Mouse (Mus musculus) CH12.LX (cell line): ENCODE results near the gene Hoxb3. TPM values are rescaled to one million over a fixed set of nuclear protein-coding genes. Genes with fewer than 3 reads are reported as not detected.

Experiments
- DNase-seq: peaks from one replicate; pipeline ENCODE4 v3.0.0-alpha.2; 2013; ENCODE audit errors: extremely low read depth
- H3K27ac ChIP-seq: 2 replicates; pipeline ENCODE4 v1.5.1; 2012; ENCODE audit warnings: low read depth, mild to moderate bottlenecking, control low read depth, moderate library complexity; ENCODE audit not compliant: insufficient read depth
- H3K27me3 ChIP-seq: replicated peaks from 2 replicates; pipeline ENCODE3; 2012; ENCODE audit warnings: inconsistent platforms
- H3K36me3 ChIP-seq, 2 experiments: replicated peaks in 1 of 2; 2 replicates each; pipeline versions ENCODE3 to v1.6.1; 2012; ENCODE audit warnings: inconsistent platforms in 1 of 2, low read length in 1 of 2, mild to moderate bottlenecking in 1 of 2, mixed read lengths in 1 of 2, moderate library complexity in 1 of 2; ENCODE audit not compliant: control insufficient read depth in 1 of 2, insufficient read depth in 1 of 2
- H3K4me1 ChIP-seq, 2 experiments: 2 replicates each; pipeline ENCODE4 v1.6.1; 2012; ENCODE audit warnings: inconsistent platforms in 1 of 2, moderate library complexity in 1 of 2; ENCODE audit not compliant: insufficient read depth in 2 of 2, control insufficient read depth in 1 of 2
- H3K4me2 ChIP-seq: 2 replicates; pipeline ENCODE4 v1.6.1; 2012; ENCODE audit warnings: low read depth, mild to moderate bottlenecking, control low read depth; ENCODE audit not compliant: poor library complexity, insufficient read depth, severe bottlenecking
- H3K4me3 ChIP-seq, 3 experiments: fragments of 150-350 bp in 1 of 3; sonication (generic) in 1 of 3; replicated peaks in 1 of 3; 2 replicates each; pipeline versions ENCODE3 to v1.5.1; 2011 to 2012; ENCODE audit warnings: low read depth in 2 of 3, low read length in 2 of 3, mild to moderate bottlenecking in 2 of 3, moderate library complexity in 2 of 3, control low read depth in 1 of 3, improper control_type of control experiment in 1 of 3, inconsistent platforms in 1 of 3, mixed read lengths in 1 of 3; ENCODE audit not compliant: poor library complexity in 1 of 3
- H3K79me2 ChIP-seq: replicated peaks from 2 replicates; pipeline ENCODE4 v1.6.1; 2012; ENCODE audit warnings: mild to moderate bottlenecking, moderate library complexity; ENCODE audit not compliant: control insufficient read depth, poor library complexity, insufficient read depth, severe bottlenecking; ENCODE audit errors: extremely low read depth
- H3K9ac ChIP-seq: 2 replicates; pipeline ENCODE4 v1.6.1; 2012; ENCODE audit warnings: low read depth, mild to moderate bottlenecking, control low read depth, moderate library complexity; ENCODE audit not compliant: insufficient read depth
- H3K9me3 ChIP-seq: replicated peaks from 2 replicates; pipeline ENCODE3; 2012; ENCODE audit warnings: low read length, inconsistent platforms, mixed read lengths
- CHD1 ChIP-seq: IDR thresholded peaks from 2 replicates; pipeline ENCODE4 v1.6.1; 2012; ENCODE audit warnings: low read depth, low read length, improper control_type of control experiment, inconsistent platforms
- CHD2 ChIP-seq: IDR thresholded peaks from 2 replicates; pipeline ENCODE4 v1.6.1; 2011; ENCODE audit warnings: low read length, improper control_type of control experiment
- CTCF ChIP-seq, 2 experiments: IDR thresholded peaks in 1 of 2; conservative IDR thresholded peaks in 1 of 2; 2 replicates each; pipeline ENCODE4 v1.5.1; 2011 to 2012; ENCODE audit warnings: low read depth in 2 of 2, low read length in 2 of 2, improper control_type of control experiment in 1 of 2, inconsistent platforms in 1 of 2, mild to moderate bottlenecking in 1 of 2, moderate library complexity in 1 of 2
- E2F4 ChIP-seq: IDR thresholded peaks from 2 replicates; pipeline ENCODE4 v1.6.1; 2011; ENCODE audit warnings: low read depth, low read length, improper control_type of control experiment; ENCODE audit not compliant: insufficient replicate concordance
- ELF1 ChIP-seq: IDR thresholded peaks from 2 replicates; pipeline ENCODE4 v1.6.1; 2014; ENCODE audit warnings: low read depth, mild to moderate bottlenecking, inconsistent platforms, low read length, improper control_type of control experiment
- EP300 ChIP-seq: IDR thresholded peaks from 2 replicates; pipeline ENCODE4 v1.6.1; 2011; ENCODE audit warnings: low read length, improper control_type of control experiment
- HCFC1 ChIP-seq: IDR thresholded peaks from 2 replicates; pipeline ENCODE4 v1.6.1; 2012; ENCODE audit warnings: low read depth, mild to moderate bottlenecking, inconsistent platforms, low read length, improper control_type of control experiment
- JUN ChIP-seq: IDR thresholded peaks from 2 replicates; pipeline ENCODE4 v1.6.1; 2011; ENCODE audit warnings: low read depth, mild to moderate bottlenecking, low read length, improper control_type of control experiment, moderate library complexity; ENCODE audit not compliant: insufficient read depth
- KAT2A ChIP-seq: IDR thresholded peaks from 2 replicates; pipeline ENCODE4 v1.6.1; 2012; ENCODE audit warnings: low read length, improper control_type of control experiment, inconsistent platforms; ENCODE audit not compliant: insufficient replicate concordance
- MAFK ChIP-seq: IDR thresholded peaks from 2 replicates; pipeline ENCODE4 v1.6.1; 2011; ENCODE audit warnings: low read length, improper control_type of control experiment; ENCODE audit not compliant: insufficient replicate concordance
- MAX ChIP-seq: IDR thresholded peaks from 2 replicates; pipeline ENCODE4 v1.6.1; 2011; ENCODE audit warnings: low read length, improper control_type of control experiment
- PAX5 ChIP-seq: IDR thresholded peaks from 2 replicates; pipeline ENCODE4 v1.6.1; 2012; ENCODE audit warnings: low read length, inconsistent platforms, mixed read lengths
- POLR2A ChIP-seq: IDR thresholded peaks from 2 replicates; pipeline ENCODE4 v1.6.1; 2011; ENCODE audit warnings: low read depth, mild to moderate bottlenecking, improper control_type of control experiment, low read length
- POLR2AphosphoS2 ChIP-seq: IDR thresholded peaks from 2 replicates; pipeline ENCODE4 v1.6.1; 2011; ENCODE audit warnings: low read depth, low read length, improper control_type of control experiment
- RCOR1 ChIP-seq: conservative IDR thresholded peaks from 2 replicates; pipeline ENCODE4 v1.6.1; 2012; ENCODE audit warnings: low read depth, mild to moderate bottlenecking, inconsistent platforms, low read length, improper control_type of control experiment
- TBP ChIP-seq: conservative IDR thresholded peaks from 2 replicates; pipeline ENCODE4 v1.6.1; 2011; ENCODE audit warnings: low read depth, low read length, improper control_type of control experiment
- TCF12 ChIP-seq: IDR thresholded peaks from 2 replicates; pipeline ENCODE4 v1.6.1; 2014; ENCODE audit warnings: low read depth, mild to moderate bottlenecking, inconsistent platforms, low read length, improper control_type of control experiment
- ZNF384 ChIP-seq: IDR thresholded peaks from 2 replicates; pipeline ENCODE4 v1.6.1; 2012; ENCODE audit warnings: low read depth, low read length, improper control_type of control experiment, inconsistent platforms
- dilution Hi-C: fragments of 300-500 bp; cut with MboI; formaldehyde crosslinking; loops from 2 replicates; pipeline ENCODE4 v1.14.3; 2020; ENCODE audit warnings: low sequenced_read_pairs; ENCODE audit not compliant: extremely low pct_unique_long_range_greater_than_20kb, extremely low pct_ligation_motif_present
- in situ Hi-C: fragments of 300-500 bp; cut with MboI; formaldehyde crosslinking; loops from 3 replicates; pipeline ENCODE4 v1.14.3; 2019; ENCODE audit warnings: low sequenced_read_pairs, low pct_ligation_motif_present, low pct_unique_long_range_greater_than_20kb, mixed read lengths
- polyA plus RNA-seq: library from polyadenylated mRNA; unstranded; fragments of >175 nt; gene quantifications from 2 replicates; pipeline ENCODE4 v1.2.1, GENCODE M21; 2012; ENCODE audit warnings: low read depth; ENCODE audit not compliant: insufficient read length
- total RNA-seq, 2 experiments: library from RNA; depleted of rRNA; stranded (reverse); fragments of 300-350 nt in 1 of 2; fragments of >200 nt in 1 of 2; gene quantifications; 2 replicates each; pipeline ENCODE4 v1.2.3; 2012 to 2014

Hoxb3 gene
- total and polyA plus RNA-seq, 3 experiments = 0.07 to 0.29 (median 0.21) TPM

DNA sequence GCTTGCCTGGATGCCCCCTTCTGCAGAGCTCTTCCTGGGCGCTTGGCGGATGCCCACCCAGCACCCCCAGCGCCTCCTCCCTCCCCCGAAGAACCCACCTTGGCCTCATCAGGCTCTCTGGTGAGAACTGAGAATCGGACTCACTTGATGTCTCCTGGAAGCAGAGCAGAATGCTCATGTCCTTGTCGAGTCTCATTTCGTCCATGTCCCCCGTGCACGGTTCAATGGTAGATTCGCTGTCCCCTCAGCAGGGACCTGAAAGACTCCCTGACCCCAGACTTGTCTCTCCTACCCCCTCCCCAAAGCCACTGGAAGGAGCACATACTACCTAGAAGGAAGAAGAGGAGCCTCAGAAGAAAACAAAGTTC is 22.1 kb upstream of the Hoxb3 start:
- in situ Hi-C loops = loop anchor here (25.0 kb wide), 1 partner anchor 236 kb away; no protein-coding TSS in a partner anchor
- Histone ChIP-seq H3K4me3 (no peak overlapping the region), H3K27me3 (peaks cover 65% of the 10 kb centered on the region), H3K36me3 (no peaks in the 10 kb centered on the region), H3K79me2 (no peaks in the 10 kb centered on the region), H3K4me1 (peaks cover 0 to 5% of the 10 kb centered on the region in 2 experiments; a peak in 2 of 4 replicates), H3K27ac (no peak overlapping the region), H3K9me3 (peaks cover 33% of the 10 kb centered on the region), H3K4me2 (no peak overlapping the region), H3K9ac (no peak overlapping the region)
- no peak for TF ChIP-seq CHD2
- no peak for TF ChIP-seq KAT2A
- TF ChIP-seq MAX = no peak
- no peak for TF ChIP-seq EP300
- TF ChIP-seq TBP = no peak
- no peak for TF ChIP-seq E2F4
- TF ChIP-seq TCF12 = no peak
- no peak for DNase-seq
- dilution Hi-C loops = no loop called here

GRCm38 (mm10) chr11:96301837-96302236 is 21.3 kb upstream of the Hoxb3 start:
- H3K27ac ChIP-seq = no peak overlapping the region
- TF ChIP-seq ZNF384 (no peak), CHD1 (no peak), POLR2AphosphoS2 (no peak), MAFK (no peak), CTCF (conservative IDR thresholded peaks at IDR 0.05 in 1 of 2, IDR thresholded peaks at IDR 0.05 in 1 of 2; ENCODE audit: low read depth in 2 of 2, low read length in 2 of 2) (no peak), JUN (no peak), ELF1 (no peak), PAX5 (no peak), POLR2A (no peak), HCFC1 (no peak), RCOR1 (no peak)
- H3K36me3 ChIP-seq = no peaks in the 10 kb centered on the region
- H3K4me2 ChIP-seq = no peak overlapping the region
- H3K4me1 ChIP-seq = peaks cover 0 to 5% of the 10 kb centered on the region in 2 experiments; a peak in 1 of 4 replicates
- DNase-seq = no peak
- peaks cover 65% of the 10 kb centered on the region for H3K27me3 ChIP-seq
- in situ Hi-C loops = loop anchor here (25.0 kb wide), 1 partner anchor 235 kb away; no protein-coding TSS in a partner anchor
- dilution Hi-C loops = no loop called here
- H3K79me2 ChIP-seq = no peaks in the 10 kb centered on the region
- no peak overlapping the region for H3K4me3 ChIP-seq
- no peak overlapping the region for H3K9ac ChIP-seq
- peaks cover 33% of the 10 kb centered on the region for H3K9me3 ChIP-seq
